Mouse (Mus musculus): ENCODE data around the gene Tmem82. TPM values are rescaled to one million over a fixed set of nuclear protein-coding genes. Genes with fewer than 3 reads are reported as not detected.

Tmem82 gene
- polyA plus RNA-seq, 1 experiment from 2014 or later = not detected

GRCm38 (mm10) chr4:141605861-141606260, 12.6 kb downstream of the Tmem82 start, which contains the start of gene Fblim1:
Gene Fblim1 (minus strand): TSS chr4:141606096.
- H3K27me3 ChIP-seq (replicated peaks; ENCODE audit: control insufficient read depth, insufficient read depth, low read length) = no peaks in the 10 kb centered on the region
- DNase-seq (ENCODE audit: low spot score) (no peak), ATAC-seq (no peak)
- H3K4me1 ChIP-seq (ENCODE audit: control insufficient read depth, insufficient read depth, low read length) = no peaks in the 10 kb centered on the region
- H3K9me3 ChIP-seq (replicated peaks; ENCODE audit: control insufficient read depth, low read length) = no peaks in the 10 kb centered on the region
- H3K36me3 ChIP-seq (ENCODE audit: control insufficient read depth, insufficient read depth, low read length) = no peaks in the 10 kb centered on the region
- H3K27ac ChIP-seq (ENCODE audit: low read depth, low read length) = no peak within 1 kb of the TSS
- no peak within 1 kb of the TSS for H3K4me2 ChIP-seq (ENCODE audit: low read length)
- H3K9ac ChIP-seq (ENCODE audit: low read length) = no peak within 1 kb of the TSS
- 89% methylated on average over 11 of the region's 11 CpGs for WGBS
- H3K4me3 ChIP-seq (ENCODE audit: low read depth, low read length) = no peak within 1 kb of the TSS

GRCm38 (mm10) chr4:141605421-141605820, 13.0 kb downstream of the Tmem82 start:
- Histone ChIP-seq H3K27ac (ENCODE audit: low read depth, low read length) (no peak overlapping the region), H3K9ac (ENCODE audit: low read length) (no peak overlapping the region), H3K4me1 (ENCODE audit: control insufficient read depth, insufficient read depth, low read length) (no peaks in the 10 kb centered on the region), H3K4me3 (ENCODE audit: low read depth, low read length) (no peak overlapping the region), H3K27me3 (replicated peaks; ENCODE audit: control insufficient read depth, insufficient read depth, low read length) (0 out of 2 replicates have a peak, but pooled peaks cover 3% of the 10 kb centered on the region), H3K9me3 (replicated peaks; ENCODE audit: control insufficient read depth, low read length) (no peaks in the 10 kb centered on the region), H3K36me3 (ENCODE audit: control insufficient read depth, insufficient read depth, low read length) (no peaks in the 10 kb centered on the region), H3K4me2 (ENCODE audit: low read length) (no peak overlapping the region)
- DNase-seq (ENCODE audit: low spot score) (no peak), ATAC-seq (no peak)
- 85% methylated on average over 5 of the region's 5 CpGs for WGBS

- no peak for ATAC-seq
- H3K4me1 ChIP-seq (ENCODE audit: control insufficient read depth, insufficient read depth, low read length) = no peaks in the 10 kb centered on the region
- H3K9ac ChIP-seq (ENCODE audit: low read length) = no peak overlapping the region
- no peak overlapping the region for H3K4me2 ChIP-seq (ENCODE audit: low read length)
- H3K36me3 ChIP-seq (ENCODE audit: control insufficient read depth, insufficient read depth, low read length) = no peaks in the 10 kb centered on the region
- WGBS = 54% methylated on average over 8 of the region's 8 CpGs
- H3K27me3 ChIP-seq (replicated peaks; ENCODE audit: control insufficient read depth, insufficient read depth, low read length) = 0 out of 2 replicates have a peak, but pooled peaks cover 6% of the 10 kb centered on the region
- no peak overlapping the region for H3K27ac ChIP-seq (ENCODE audit: low read depth, low read length)
- no peak for DNase-seq (ENCODE audit: low spot score)
- H3K4me3 ChIP-seq (ENCODE audit: low read depth, low read length) = no peak overlapping the region
- H3K9me3 ChIP-seq (replicated peaks; ENCODE audit: control insufficient read depth, low read length) = no peaks in the 10 kb centered on the region
Observed at GRCm38 (mm10) chr4:141604493-141604892, 13.9 kb downstream of the Tmem82 start.

GRCm38 (mm10) chr4:141603921-141604320, 14.5 kb downstream of the Tmem82 start:
- Histone ChIP-seq H3K27me3 (replicated peaks; ENCODE audit: control insufficient read depth, insufficient read depth, low read length) (0 out of 2 replicates have a peak, but pooled peaks cover 7% of the 10 kb centered on the region), H3K4me2 (ENCODE audit: low read length) (no peak overlapping the region)
- 71% methylated on average over 4 of the region's 4 CpGs for WGBS

GRCm38 (mm10) chr4:141602523-141603223, 15.8 kb downstream of the Tmem82 start:
- H3K4me3 ChIP-seq (ENCODE audit: low read depth, low read length) = no peak overlapping the region
- DNase-seq (ENCODE audit: low spot score) (no peak), ATAC-seq (no peak)
- H3K9ac ChIP-seq (ENCODE audit: low read length) = no peak overlapping the region
- H3K27me3 ChIP-seq (replicated peaks; ENCODE audit: control insufficient read depth, insufficient read depth, low read length) = peaks cover 15% of the 10 kb centered on the region; the same call in 1 of the 2 replicates
- H3K4me2 ChIP-seq (ENCODE audit: low read length) = no peak overlapping the region
- WGBS = 91% methylated on average over 11 of the region's 11 CpGs
- no peaks in the 10 kb centered on the region for H3K9me3 ChIP-seq (replicated peaks; ENCODE audit: control insufficient read depth, low read length)
- H3K36me3 ChIP-seq (ENCODE audit: control insufficient read depth, insufficient read depth, low read length) = no peaks in the 10 kb centered on the region
- no peak overlapping the region for H3K27ac ChIP-seq (ENCODE audit: low read depth, low read length)
- H3K4me1 ChIP-seq (ENCODE audit: control insufficient read depth, insufficient read depth, low read length) = 0 out of 2 replicates have a peak, but pooled peaks cover 3% of the 10 kb centered on the region

More at GRCm38 (mm10) chr4:141603921-141604320, 14.5 kb downstream of the Tmem82 start:
- no peaks in the 10 kb centered on the region for H3K36me3 ChIP-seq (ENCODE audit: control insufficient read depth, insufficient read depth, low read length)
- no peaks in the 10 kb centered on the region for H3K9me3 ChIP-seq (replicated peaks; ENCODE audit: control insufficient read depth, low read length)
- H3K4me3 ChIP-seq (ENCODE audit: low read depth, low read length) = no peak overlapping the region
- no peak overlapping the region for H3K27ac ChIP-seq (ENCODE audit: low read depth, low read length)
- H3K9ac ChIP-seq (ENCODE audit: low read length) = no peak overlapping the region
- DNase-seq (ENCODE audit: low spot score) (no peak), ATAC-seq (no peak)
- H3K4me1 ChIP-seq (ENCODE audit: control insufficient read depth, insufficient read depth, low read length) = no peaks in the 10 kb centered on the region

GRCm38 (mm10) chr4:141601148-141601862, 17.1 kb downstream of the Tmem82 start:
- no peak for ATAC-seq
- H3K36me3 ChIP-seq (ENCODE audit: control insufficient read depth, insufficient read depth, low read length) = no peaks in the 10 kb centered on the region
- H3K4me3 ChIP-seq (ENCODE audit: low read depth, low read length) = no peak overlapping the region
- 0 out of 2 replicates have a peak, but pooled peaks cover 3% of the 10 kb centered on the region for H3K4me1 ChIP-seq (ENCODE audit: control insufficient read depth, insufficient read depth, low read length)
- no peak overlapping the region for H3K27ac ChIP-seq (ENCODE audit: low read depth, low read length)
- WGBS = 66% methylated on average over 12 of the region's 12 CpGs
- no peak for DNase-seq (ENCODE audit: low spot score)
- H3K4me2 ChIP-seq (ENCODE audit: low read length) = no peak overlapping the region
- H3K9me3 ChIP-seq (replicated peaks; ENCODE audit: control insufficient read depth, low read length) = no peaks in the 10 kb centered on the region
- H3K9ac ChIP-seq (ENCODE audit: low read length) = no peak overlapping the region
- H3K27me3 ChIP-seq (replicated peaks; ENCODE audit: control insufficient read depth, insufficient read depth, low read length) = peaks cover 15% of the 10 kb centered on the region; the same call in 1 of the 2 replicates

- 23% methylated on average over 6 of the region's 6 CpGs for WGBS
- H3K4me3 ChIP-seq (ENCODE audit: low read depth, low read length) = no peak overlapping the region
- no peak overlapping the region for H3K27ac ChIP-seq (ENCODE audit: low read depth, low read length)
- no peak overlapping the region for H3K9ac ChIP-seq (ENCODE audit: low read length)
- H3K36me3 ChIP-seq (ENCODE audit: control insufficient read depth, insufficient read depth, low read length) = no peaks in the 10 kb centered on the region
- no peaks in the 10 kb centered on the region for H3K9me3 ChIP-seq (replicated peaks; ENCODE audit: control insufficient read depth, low read length)
- DNase-seq (ENCODE audit: low spot score) = no peak
- H3K27me3 ChIP-seq (replicated peaks; ENCODE audit: control insufficient read depth, insufficient read depth, low read length) = peaks cover 15% of the 10 kb centered on the region; the same call in 1 of the 2 replicates
- 0 out of 2 replicates have a peak, but pooled peaks have one; percentile 27 for ATAC-seq
- peak overlapping the region; percentile 67 for H3K4me2 ChIP-seq (ENCODE audit: low read length)
- H3K4me1 ChIP-seq (ENCODE audit: control insufficient read depth, insufficient read depth, low read length) = 0 out of 2 replicates have a peak, but pooled peaks cover 3% of the 10 kb centered on the region
Observed at GRCm38 (mm10) chr4:141600364-141600763, 18.1 kb downstream of the Tmem82 start.

GRCm38 (mm10) chr4:141599251-141600141, 18.9 kb downstream of the Tmem82 start:
- H3K27ac ChIP-seq (ENCODE audit: low read depth, low read length) = no peak overlapping the region
- under 1% methylated on average over 50 of the region's 57 CpGs for WGBS
- H3K9ac ChIP-seq (ENCODE audit: low read length) = peak overlapping the region; percentile 61
- H3K27me3 ChIP-seq (replicated peaks; ENCODE audit: control insufficient read depth, insufficient read depth, low read length) = peaks cover 15% of the 10 kb centered on the region; the same call in 1 of the 2 replicates
- peak; percentile 31; the same call in 1 of the 2 replicates for ATAC-seq
- H3K36me3 ChIP-seq (ENCODE audit: control insufficient read depth, insufficient read depth, low read length) = no peaks in the 10 kb centered on the region
- DNase-seq (ENCODE audit: low spot score) = no peak
- H3K9me3 ChIP-seq (replicated peaks; ENCODE audit: control insufficient read depth, low read length) = no peaks in the 10 kb centered on the region
- 0 out of 2 replicates have a peak, but pooled peaks cover 3% of the 10 kb centered on the region for H3K4me1 ChIP-seq (ENCODE audit: control insufficient read depth, insufficient read depth, low read length)
- peak overlapping the region; percentile 67 for H3K4me2 ChIP-seq (ENCODE audit: low read length)
- H3K4me3 ChIP-seq (ENCODE audit: low read depth, low read length) = peak overlapping the region; percentile 39
